Mouse (Mus musculus): ENCODE data around the gene Spint1.

Spint1 gene

GRCm38 (mm10) chr2:119292852-119293251 is 55.7 kb downstream of the Spint1 start:
- intact Hi-C loops (cut with DNase I): loop anchor here (10.0 kb wide), 1 partner anchor 222 kb away; no protein-coding TSS in a partner anchor

GRCm38 (mm10) chr2:119293311-119293710 is 56.1 kb downstream of the Spint1 start:
- intact Hi-C loops (cut with DNase I): loop anchor here (10.0 kb wide), 1 partner anchor 221 kb away; no protein-coding TSS in a partner anchor

GRCm38 (mm10) chr2:119293776-119294390 is 56.7 kb downstream of the Spint1 start:
- intact Hi-C loops (cut with DNase I): loop anchor here (10.0 kb wide), 1 partner anchor 221 kb away; no protein-coding TSS in a partner anchor

- intact Hi-C loops (cut with DNase I): loop anchor here (10.0 kb wide), 1 partner anchor 220 kb away; no protein-coding TSS in a partner anchor
Measured at GRCm38 (mm10) chr2:119294411-119294810, 57.2 kb downstream of the Spint1 start.

- intact Hi-C loops (cut with DNase I): loop anchor here (5.0 to 10.0 kb wide), 2 partner anchors 41 to 218 kb away; no protein-coding TSS in a partner anchor
Measured at GRCm38 (mm10) chr2:119296756-119297155, 59.6 kb downstream of the Spint1 start.

- intact Hi-C loops (cut with DNase I): loop anchor here (5.0 to 10.0 kb wide), 2 partner anchors 40 to 217 kb away; no protein-coding TSS in a partner anchor
Measured at GRCm38 (mm10) chr2:119297506-119297905, 60.3 kb downstream of the Spint1 start.

- intact Hi-C loops (cut with DNase I): loop anchor here (2.0 to 10.0 kb wide), 3 partner anchors 39 to 216 kb away; no protein-coding TSS in a partner anchor
Measured at GRCm38 (mm10) chr2:119298330-119298729, 61.2 kb downstream of the Spint1 start.

GRCm38 (mm10) chr2:119298839-119299238 is 61.7 kb downstream of the Spint1 start:
- intact Hi-C loops (cut with DNase I): loop anchor here (2.0 to 10.0 kb wide), 3 partner anchors 38 to 216 kb away; no protein-coding TSS in a partner anchor

Data from adrenal gland (tissue).